Mouse (Mus musculus): ENCODE measurements at regions not wholly inside any gene's neighbourhood (a gene's known extent, or its start where the extent isn't known, plus 50 kb on each side); places are given as distances from the start of the nearest gene placed in this dataset.

- no peak for ATAC-seq
- Histone ChIP-seq H3K4me2 (replicated peaks) (no peak overlapping the region), H3K27me3 (no peaks in the 10 kb centered on the region), H3K4me3 (replicated peaks) (no peak overlapping the region), H3K36me3 (no peaks in the 10 kb centered on the region), H3K9me3 (no peaks in the 10 kb centered on the region), H3K9ac (replicated peaks) (no peak overlapping the region), H3K4me1 (replicated peaks) (0 out of 2 replicates have a peak, but pooled peaks cover 3% of the 10 kb centered on the region), H3K27ac (no peak overlapping the region)
- WGBS = 89% methylated on average over 5 of the region's 5 CpGs
Measured at GRCm38 (mm10) chr10:95082634-95083033, 138.0 kb upstream of the Plxnc1 start.

DNA sequence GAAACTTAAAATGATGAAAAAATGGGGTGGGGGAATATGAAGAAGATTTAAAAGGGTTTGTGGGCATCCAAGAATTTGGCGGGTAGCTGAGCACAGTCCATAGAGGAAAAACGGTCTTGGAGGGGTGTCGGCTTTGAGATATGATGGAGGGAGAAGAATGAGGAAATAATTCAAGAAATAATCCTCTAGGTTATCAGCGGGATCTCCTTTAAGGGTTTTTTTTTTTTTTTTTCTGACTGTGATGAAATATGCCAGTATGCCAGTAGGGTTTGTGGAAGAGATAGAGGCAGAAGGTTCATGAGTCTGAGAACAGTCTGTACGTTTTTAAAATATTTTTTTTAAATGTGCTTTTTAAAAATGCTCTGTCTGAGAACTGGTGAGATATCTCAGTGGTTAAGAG lies 135.3 kb upstream of the Plxnc1 start:
- Histone ChIP-seq H3K4me3 (replicated peaks) (no peak overlapping the region), H3K9ac (replicated peaks) (no peak overlapping the region), H3K4me2 (replicated peaks) (no peak overlapping the region), H3K27me3 (no peaks in the 10 kb centered on the region), H3K36me3 (no peaks in the 10 kb centered on the region), H3K4me1 (replicated peaks) (0 out of 2 replicates have a peak, but pooled peaks cover 3% of the 10 kb centered on the region), H3K27ac (no peak overlapping the region), H3K9me3 (no peaks in the 10 kb centered on the region)
- no peak for ATAC-seq
- 88% methylated on average over 5 of the region's 5 CpGs for WGBS

GRCm38 (mm10) chr10:95076421-95076820 lies 131.8 kb upstream of the Plxnc1 start:
- no peaks in the 10 kb centered on the region for H3K36me3 ChIP-seq
- H3K4me1 ChIP-seq (replicated peaks) = no peaks in the 10 kb centered on the region
- no peak overlapping the region for H3K4me3 ChIP-seq (replicated peaks)
- H3K4me2 ChIP-seq (replicated peaks) = no peak overlapping the region
- no peak overlapping the region for H3K9ac ChIP-seq (replicated peaks)
- no peaks in the 10 kb centered on the region for H3K9me3 ChIP-seq
- no peaks in the 10 kb centered on the region for H3K27me3 ChIP-seq
- no peak for ATAC-seq
- no peak overlapping the region for H3K27ac ChIP-seq
- whole genome bisulfite sequencing = 88% methylated on average over 5 of the region's 5 CpGs

DNA sequence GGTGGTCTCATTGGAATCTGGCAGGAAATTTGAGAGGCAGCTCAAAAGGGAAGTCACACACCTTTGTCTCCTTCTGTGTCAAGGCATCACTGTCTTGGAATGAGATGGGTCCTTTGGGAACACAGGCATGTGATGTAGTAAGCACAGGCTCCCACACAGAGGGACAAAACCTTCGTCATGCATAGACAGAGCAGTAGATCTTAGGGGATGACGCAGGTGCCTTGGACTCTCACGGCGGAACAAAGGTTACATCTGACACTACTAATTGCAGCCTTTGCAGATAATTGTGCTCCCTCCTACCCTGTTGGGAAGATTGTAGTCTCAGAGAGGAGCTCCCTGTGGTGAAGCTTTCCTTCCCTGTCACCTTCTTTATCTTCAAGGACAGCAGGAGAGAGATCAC lies 131.3 kb upstream of the Plxnc1 start:
- WGBS = 69% methylated on average over 4 of the region's 4 CpGs
- Histone ChIP-seq H3K27ac (no peak overlapping the region), H3K4me3 (replicated peaks) (no peak overlapping the region), H3K27me3 (no peaks in the 10 kb centered on the region), H3K4me2 (replicated peaks) (no peak overlapping the region), H3K4me1 (replicated peaks) (no peaks in the 10 kb centered on the region), H3K36me3 (no peaks in the 10 kb centered on the region), H3K9ac (replicated peaks) (no peak overlapping the region), H3K9me3 (no peaks in the 10 kb centered on the region)
- ATAC-seq = no peak

- no peak for ATAC-seq
- H3K9ac ChIP-seq (replicated peaks) = no peak overlapping the region
- no peaks in the 10 kb centered on the region for H3K9me3 ChIP-seq
- no peak overlapping the region for H3K27ac ChIP-seq
- H3K4me3 ChIP-seq (replicated peaks) = no peak overlapping the region
- H3K27me3 ChIP-seq = no peaks in the 10 kb centered on the region
- no peaks in the 10 kb centered on the region for H3K4me1 ChIP-seq (replicated peaks)
- H3K36me3 ChIP-seq = no peaks in the 10 kb centered on the region
- H3K4me2 ChIP-seq (replicated peaks) = no peak overlapping the region
- 73% methylated on average over 5 of the region's 5 CpGs for whole genome bisulfite sequencing
Measured at GRCm38 (mm10) chr10:95074959-95075590, 130.4 kb upstream of the Plxnc1 start.

GRCm38 (mm10) chr10:95074381-95074780 lies 129.7 kb upstream of the Plxnc1 start:
- 80% methylated on average over 2 of the region's 2 CpGs for WGBS
- no peak for ATAC-seq
- Histone ChIP-seq H3K36me3 (no peaks in the 10 kb centered on the region), H3K4me3 (replicated peaks) (no peak overlapping the region), H3K9ac (replicated peaks) (no peak overlapping the region), H3K27ac (no peak overlapping the region), H3K4me1 (replicated peaks) (no peaks in the 10 kb centered on the region), H3K4me2 (replicated peaks) (no peak overlapping the region), H3K27me3 (no peaks in the 10 kb centered on the region), H3K9me3 (no peaks in the 10 kb centered on the region)

GRCm38 (mm10) chr10:95067971-95068370 lies 123.3 kb upstream of the Plxnc1 start:
- no peaks in the 10 kb centered on the region for H3K27me3 ChIP-seq
- 83% methylated on average over 10 of the region's 10 CpGs for WGBS
- no peaks in the 10 kb centered on the region for H3K4me1 ChIP-seq (replicated peaks)
- H3K4me3 ChIP-seq (replicated peaks) = no peak overlapping the region
- no peak for ATAC-seq
- H3K9ac ChIP-seq (replicated peaks) = no peak overlapping the region
- H3K9me3 ChIP-seq = no peaks in the 10 kb centered on the region
- H3K4me2 ChIP-seq (replicated peaks) = no peak overlapping the region
- no peaks in the 10 kb centered on the region for H3K36me3 ChIP-seq
- no peak overlapping the region for H3K27ac ChIP-seq

GRCm38 (mm10) chr10:95066774-95067173 lies 122.1 kb upstream of the Plxnc1 start:
- Histone ChIP-seq H3K4me3 (replicated peaks) (no peak overlapping the region), H3K27me3 (no peaks in the 10 kb centered on the region), H3K36me3 (no peaks in the 10 kb centered on the region), H3K9ac (replicated peaks) (no peak overlapping the region), H3K9me3 (no peaks in the 10 kb centered on the region), H3K4me2 (replicated peaks) (no peak overlapping the region), H3K4me1 (replicated peaks) (no peaks in the 10 kb centered on the region), H3K27ac (no peak overlapping the region)
- no peak for ATAC-seq
- whole genome bisulfite sequencing = 87% methylated on average over 6 of the region's 6 CpGs

DNA sequence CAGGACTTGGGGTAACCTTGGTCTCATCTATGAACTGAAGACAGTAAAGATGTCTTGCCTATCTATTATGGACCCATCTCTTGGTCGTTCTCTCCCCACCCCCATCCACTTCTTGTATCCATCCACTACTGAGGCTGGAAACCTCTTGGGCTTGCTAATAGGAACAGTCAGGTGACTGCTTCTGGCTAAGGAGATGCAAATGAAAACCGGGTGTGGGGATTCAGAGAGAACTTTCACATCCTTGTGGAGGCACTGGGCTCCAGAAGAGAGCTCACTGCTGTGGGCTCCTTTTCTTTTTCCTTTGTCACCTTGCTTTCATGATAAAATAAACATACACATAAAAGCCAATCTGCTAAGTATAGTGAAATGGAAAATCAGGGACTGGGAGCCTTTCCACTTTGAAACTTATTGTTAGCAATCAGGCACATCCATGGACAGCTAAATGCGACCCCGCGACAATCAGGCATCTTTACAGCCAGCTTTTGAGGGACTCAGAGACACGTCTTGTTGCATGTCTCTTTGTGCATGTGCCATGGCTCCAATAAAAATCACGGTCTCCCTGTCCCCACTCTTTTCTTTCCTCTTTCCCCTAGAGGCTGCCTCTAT lies 115.0 kb upstream of the Plxnc1 start:
- H3K36me3 ChIP-seq = no peaks in the 10 kb centered on the region

DNA sequence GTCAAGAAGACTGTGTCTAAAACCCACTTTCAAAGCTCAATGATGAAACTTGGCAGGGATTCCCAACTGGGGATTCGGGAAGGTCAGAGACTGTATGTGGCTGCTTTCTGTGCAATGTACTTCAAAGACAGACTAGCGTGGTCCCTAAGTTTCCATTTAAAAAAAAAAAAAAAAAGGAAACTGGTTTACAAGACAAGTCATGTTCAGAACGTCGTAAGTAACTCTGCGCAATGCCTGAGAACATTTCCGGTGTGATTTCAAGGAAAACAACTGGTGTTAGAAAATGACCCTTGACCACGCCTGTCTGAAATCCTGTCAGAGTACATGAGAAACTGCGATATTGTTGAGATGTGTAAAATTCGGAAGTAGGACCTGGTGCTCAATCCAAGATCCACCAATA lies 114.4 kb upstream of the Plxnc1 start:
- Histone ChIP-seq H3K4me2 (replicated peaks) (no peak overlapping the region), H3K36me3 (no peaks in the 10 kb centered on the region), H3K4me1 (replicated peaks) (0 out of 2 replicates have a peak, but pooled peaks cover 3% of the 10 kb centered on the region), H3K9me3 (no peaks in the 10 kb centered on the region), H3K9ac (replicated peaks) (no peak overlapping the region), H3K27me3 (no peaks in the 10 kb centered on the region), H3K4me3 (replicated peaks) (no peak overlapping the region), H3K27ac (no peak overlapping the region)
- WGBS = 88% methylated on average over 9 of the region's 9 CpGs
- ATAC-seq = no peak

More for the DNA sequence above, 115.0 kb upstream of the Plxnc1 start:
- Histone ChIP-seq H3K4me1 (replicated peaks) (0 out of 2 replicates have a peak, but pooled peaks cover 3% of the 10 kb centered on the region), H3K9ac (replicated peaks) (no peak overlapping the region), H3K4me2 (replicated peaks) (no peak overlapping the region), H3K27ac (no peak overlapping the region), H3K27me3 (no peaks in the 10 kb centered on the region), H3K4me3 (replicated peaks) (no peak overlapping the region), H3K9me3 (no peaks in the 10 kb centered on the region)
- no peak for ATAC-seq
- WGBS = 71% methylated on average over 7 of the region's 7 CpGs

DNA sequence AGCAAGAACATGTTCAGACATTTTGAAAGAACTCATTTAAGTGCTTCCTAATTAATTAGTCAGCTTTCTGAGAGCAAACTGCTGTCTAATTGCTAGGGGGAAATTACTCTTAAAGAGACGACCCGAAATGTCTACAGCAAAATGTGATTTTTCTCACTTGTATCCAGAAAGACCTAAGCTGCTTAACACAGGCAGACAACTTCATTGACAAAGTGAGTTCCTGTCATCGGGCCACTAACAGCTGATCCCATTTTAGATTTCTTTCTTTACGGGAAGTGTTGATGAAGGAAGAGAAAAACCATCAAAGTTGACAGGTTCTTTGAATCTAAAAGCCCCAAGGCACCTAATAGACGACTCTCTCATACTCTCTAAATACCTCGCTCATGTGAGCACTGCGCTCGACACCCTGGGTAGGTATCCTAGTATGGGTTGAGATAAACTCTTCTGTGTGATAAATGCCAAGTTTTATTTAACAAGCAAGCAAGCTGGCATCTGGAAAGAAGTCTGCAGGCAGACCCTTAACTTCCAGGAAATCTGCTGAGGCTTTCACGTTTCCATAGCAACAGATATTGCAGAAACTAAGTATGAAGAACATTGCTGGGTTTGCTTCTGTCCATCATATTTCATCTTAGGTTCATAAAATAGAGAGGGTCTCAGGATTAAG lies 112.5 kb upstream of the Plxnc1 start:
- H3K4me1 ChIP-seq (replicated peaks) = peaks cover 6% of the 10 kb centered on the region; the same call in 1 of the 2 replicates
- H3K27ac ChIP-seq = no peak overlapping the region
- no peak overlapping the region for H3K9ac ChIP-seq (replicated peaks)
- H3K36me3 ChIP-seq = no peaks in the 10 kb centered on the region
- no peaks in the 10 kb centered on the region for H3K9me3 ChIP-seq
- H3K4me2 ChIP-seq (replicated peaks) = no peak overlapping the region
- no peak overlapping the region for H3K4me3 ChIP-seq (replicated peaks)
- H3K27me3 ChIP-seq = no peaks in the 10 kb centered on the region
- no peak for ATAC-seq
- WGBS = 65% methylated on average over 9 of the region's 9 CpGs

DNA sequence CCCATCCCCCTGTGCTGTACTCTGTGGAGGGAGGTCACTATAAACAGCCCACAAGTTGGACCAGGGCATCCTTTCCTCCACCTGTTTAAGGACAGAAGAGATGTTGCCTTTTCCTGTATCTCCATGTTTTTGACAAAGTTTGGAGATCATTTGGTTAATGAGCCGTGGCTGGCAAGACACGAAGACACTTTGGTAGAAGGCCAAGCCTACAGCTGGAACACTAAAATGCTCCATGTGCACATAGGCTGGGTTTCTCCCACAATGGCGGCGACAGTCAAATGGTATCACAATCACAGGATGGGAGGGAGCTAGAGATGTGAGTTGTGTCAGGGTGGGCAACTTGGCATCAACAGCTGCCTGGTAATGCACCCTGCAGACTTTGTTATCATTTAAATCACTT lies 111.9 kb upstream of the Plxnc1 start:
- no peak overlapping the region for H3K27ac ChIP-seq

More for the DNA sequence above, 111.9 kb upstream of the Plxnc1 start:
- Histone ChIP-seq H3K4me3 (replicated peaks) (no peak overlapping the region), H3K9ac (replicated peaks) (no peak overlapping the region), H3K36me3 (no peaks in the 10 kb centered on the region), H3K4me2 (replicated peaks) (no peak overlapping the region), H3K27me3 (no peaks in the 10 kb centered on the region), H3K9me3 (no peaks in the 10 kb centered on the region), H3K4me1 (replicated peaks) (peaks cover 6% of the 10 kb centered on the region; the same call in 1 of the 2 replicates)
- 90% methylated on average over 4 of the region's 4 CpGs for WGBS
- ATAC-seq = no peak
